Mouse (Mus musculus) liver, embryonic 14.5 days (tissue): Measurements from ENCODE around the gene Kcnj15.

ENCODE experiments used
- CTCF ChIP-seq: IDR thresholded peaks from 2 replicates; pipeline ENCODE4 v1.5.1; 2016; ENCODE audit warnings: antibody characterized with exemption, low read depth, control low read depth
- EP300 ChIP-seq: IDR thresholded peaks from 2 replicates; pipeline ENCODE4 v1.6.1; 2016; ENCODE audit warnings: antibody characterized with exemption, low read depth

DNA sequence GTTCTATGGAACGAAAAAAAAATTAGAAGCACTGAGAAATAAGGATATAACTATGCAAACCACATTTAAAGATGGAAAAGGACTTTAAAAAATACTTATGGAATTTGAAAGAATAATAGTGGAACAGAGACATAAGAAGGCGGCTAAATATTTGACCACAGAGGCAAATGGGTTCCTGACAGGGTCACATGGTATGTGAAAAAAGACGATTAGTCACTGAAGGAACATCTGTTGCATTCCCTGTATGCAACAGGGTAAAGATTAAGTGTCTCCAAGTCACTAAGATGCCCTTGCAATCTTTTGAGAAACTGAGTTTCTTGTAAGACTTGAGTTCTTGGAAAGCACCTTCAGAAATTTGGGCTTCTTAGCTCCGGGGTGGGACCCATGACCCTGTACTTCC, 27.7 kb downstream of the Kcnj15 start:
- TF ChIP-seq CTCF (no peak), EP300 (no peak)
